Mouse (Mus musculus) olfactory bulb, adult 2 months (tissue): ENCODE results near the gene Actn1.

ENCODE experiments used
- CTCF ChIP-seq: fragments of 200-500 bp; IDR thresholded peaks from 2 replicates; pipeline ENCODE4 v1.5.1; 2012; ENCODE audit warnings: low read depth, mild to moderate bottlenecking, low read length, moderate library complexity; ENCODE audit not compliant: insufficient read depth
- POLR2A ChIP-seq: fragments of 200-500 bp; IDR thresholded peaks from 2 replicates; pipeline ENCODE4 v1.6.1; 2012; ENCODE audit warnings: mild to moderate bottlenecking, low read depth, low read length, moderate library complexity; ENCODE audit not compliant: insufficient read depth

DNA sequence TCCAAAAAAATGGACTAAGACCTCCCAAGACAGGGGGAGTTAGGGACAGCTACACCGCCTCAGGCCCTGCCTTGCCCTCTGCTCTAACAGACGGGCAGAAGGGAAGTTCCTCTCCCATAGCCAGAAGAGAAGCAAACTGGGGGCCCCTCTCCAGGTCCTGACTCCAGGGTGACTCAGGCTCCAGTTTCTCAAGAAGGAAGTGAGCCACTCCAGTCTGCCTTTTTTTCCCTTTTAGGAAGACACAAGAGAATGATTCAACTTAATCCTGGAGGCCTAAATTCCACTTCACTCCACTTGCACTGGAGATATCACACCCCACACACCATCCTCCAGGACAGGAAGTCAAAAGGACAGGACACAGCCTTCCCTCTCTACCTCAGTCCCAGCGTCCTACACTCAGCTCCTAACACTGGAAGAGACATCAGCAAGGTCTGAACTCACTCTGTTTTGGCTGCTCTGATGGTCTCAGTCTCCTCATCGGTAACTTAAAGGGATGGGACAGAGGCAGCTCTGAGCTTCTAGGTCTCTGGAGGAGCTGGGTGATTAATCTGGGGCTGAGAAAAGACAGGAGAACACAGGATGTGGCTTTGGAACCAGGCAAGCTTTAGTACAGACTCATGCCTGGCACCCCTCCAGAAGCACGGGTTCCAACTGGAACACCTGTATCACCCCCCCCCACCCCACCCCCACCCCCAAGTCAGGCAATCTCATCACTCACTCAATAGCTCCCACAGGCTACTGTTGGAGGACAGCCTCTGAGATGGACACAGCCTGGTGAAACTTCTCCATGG, 31.0 kb downstream of the Actn1 start:
- TF ChIP-seq POLR2A (no peak), CTCF (no peak)
